Mouse (Mus musculus) layer of hippocampus, postnatal 14 days (tissue): ENCODE results near the gene Usp21. TPM values are rescaled to one million over a fixed set of nuclear protein-coding genes. Genes with fewer than 3 reads are reported as not detected.
"Not testable (repeated sequence)": the region's sequence is repeated elsewhere in the genome, so short reads cannot be mapped to it uniquely, and the experiment has no call there.

ENCODE experiments used
- DNase-seq, 2 experiments: peaks; one replicate each; pipeline ENCODE4 v3.0.0; 2021 to 2022; ENCODE audit warnings: low spot score in 2 of 2, mixed read lengths in 1 of 2
- long read RNA-seq, 2 experiments: library from polyadenylated mRNA; stranded (forward); transcript quantifications; one replicate each; pipeline ENCODE4 v2.0.0; 2021
- total RNA-seq, 2 experiments: library from RNA; stranded (reverse); gene quantifications; 2 replicates each; pipeline ENCODE4 v1.2.3; 2021

The Usp21 gene
- total RNA-seq = 10 to 100 TPM; 49.2 to 53.6 TPM
- long read RNA-seq, experiment 1, transcript Usp21-201 (13 exons, 2,219 nt) = major isoform, 22 of 35 reads
- long read RNA-seq, experiment 1, partial matches to known transcripts = 2 of 35 reads
- long read RNA-seq, experiment 1, other reads (novel, unspliced or antisense) = 6 of 35 reads
- long read RNA-seq, experiment 2, transcript Usp21-211 (2 exons, 2,706 nt) = minor isoform, 8 of 57 reads
- long read RNA-seq, experiment 2, transcript Usp21-201 (13 exons, 2,219 nt) = major isoform, 40 of 57 reads
- long read RNA-seq, experiment 2, partial matches to known transcripts = 2 of 57 reads
- long read RNA-seq, experiment 2, other reads (novel, unspliced or antisense) = 7 of 57 reads

DNA sequence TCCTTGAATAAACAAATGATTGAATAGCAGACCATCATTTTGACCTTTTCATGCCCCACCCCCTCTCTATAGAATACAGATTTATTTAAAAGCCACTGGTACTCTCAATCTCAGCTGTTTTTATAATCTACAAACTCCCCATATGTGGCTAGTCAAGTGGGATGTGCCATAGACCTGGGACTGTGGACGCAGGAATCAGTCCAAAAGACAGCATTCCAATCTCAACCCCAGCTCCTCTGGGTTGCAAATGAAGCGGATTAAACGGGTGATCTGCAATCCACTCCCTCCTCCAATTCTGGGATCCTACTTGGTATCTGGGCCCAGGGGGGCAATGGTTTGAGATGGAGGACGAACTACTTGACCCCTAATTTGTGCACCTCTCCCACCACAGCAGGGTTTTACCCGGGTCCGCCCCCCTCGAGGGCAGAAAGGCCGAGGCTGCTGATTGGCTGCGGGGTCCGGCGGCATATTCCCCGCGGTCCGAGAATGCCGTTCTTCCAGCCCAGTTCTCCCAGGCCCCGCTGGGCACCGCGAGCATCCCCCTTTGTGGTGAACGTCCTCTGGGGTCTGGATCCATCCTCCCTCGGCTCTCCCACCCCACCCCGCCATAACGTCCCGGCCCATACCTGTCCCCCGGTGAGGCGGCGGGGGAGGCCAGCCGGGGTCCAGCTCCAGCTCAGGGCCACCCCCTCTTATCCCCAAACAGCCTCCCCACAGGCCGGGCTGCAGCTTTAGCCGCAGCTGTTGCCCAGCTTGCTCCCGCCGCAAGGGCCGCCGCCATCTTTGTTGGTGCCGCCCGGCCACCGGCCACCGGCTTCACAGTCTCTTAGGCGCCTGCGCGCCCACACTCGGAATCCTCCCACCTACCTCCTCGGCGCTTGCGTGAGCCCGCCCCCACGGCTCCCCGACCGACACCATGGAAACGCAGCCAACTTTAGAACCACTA, at the start of gene Usp21:
Usp21 (minus strand) TSS at position 856 of the 946 bp plus-strand sequence.
- peak; percentile 92 to 96 for DNase-seq

GRCm38 (mm10) chr1:171330216-171330560, 42.4 kb upstream of the Usp21 start:
- DNase-seq = no peak

DNA sequence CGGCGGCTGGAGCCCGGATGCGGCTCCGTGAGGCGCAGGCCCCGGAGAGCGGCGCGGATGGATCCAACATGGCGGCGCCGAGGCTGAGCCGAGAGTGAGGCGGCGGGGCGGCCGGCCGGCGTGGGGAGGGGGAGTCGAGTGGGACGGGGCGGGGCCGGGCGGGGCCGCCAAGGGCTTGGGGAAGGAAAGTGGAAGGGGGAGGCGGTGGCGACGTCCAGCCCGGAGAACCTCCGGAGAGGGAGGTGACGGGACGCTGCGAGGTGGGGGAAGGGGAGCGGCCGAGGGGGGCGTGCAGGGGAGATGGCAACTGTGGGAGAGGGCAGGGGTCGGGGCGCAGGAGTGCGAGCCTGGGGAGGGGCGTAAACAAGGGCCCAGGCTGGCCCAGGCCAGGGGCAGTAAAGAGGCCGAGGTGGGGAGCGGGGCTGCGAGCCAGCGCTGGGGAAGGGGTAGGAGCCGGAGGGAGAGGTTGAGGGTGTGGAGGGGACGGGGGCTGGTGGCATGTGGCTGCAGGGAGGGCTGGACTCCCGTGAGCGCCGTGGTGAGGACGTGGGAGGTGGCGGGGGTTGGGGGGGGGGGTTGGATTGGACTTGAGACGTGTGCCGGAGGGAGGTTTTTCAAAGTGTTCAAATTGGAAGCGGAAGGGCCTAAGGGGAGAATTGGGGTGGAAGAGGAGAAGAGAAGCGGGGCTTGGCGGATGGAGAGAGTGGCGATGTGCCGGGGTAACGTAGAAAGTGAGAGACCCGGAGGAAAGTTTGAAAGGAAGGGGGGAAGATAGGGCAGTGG, 41.8 kb upstream of the Usp21 start:
- DNase-seq = peak in 1 of 2 experiments; percentile 31

DNA sequence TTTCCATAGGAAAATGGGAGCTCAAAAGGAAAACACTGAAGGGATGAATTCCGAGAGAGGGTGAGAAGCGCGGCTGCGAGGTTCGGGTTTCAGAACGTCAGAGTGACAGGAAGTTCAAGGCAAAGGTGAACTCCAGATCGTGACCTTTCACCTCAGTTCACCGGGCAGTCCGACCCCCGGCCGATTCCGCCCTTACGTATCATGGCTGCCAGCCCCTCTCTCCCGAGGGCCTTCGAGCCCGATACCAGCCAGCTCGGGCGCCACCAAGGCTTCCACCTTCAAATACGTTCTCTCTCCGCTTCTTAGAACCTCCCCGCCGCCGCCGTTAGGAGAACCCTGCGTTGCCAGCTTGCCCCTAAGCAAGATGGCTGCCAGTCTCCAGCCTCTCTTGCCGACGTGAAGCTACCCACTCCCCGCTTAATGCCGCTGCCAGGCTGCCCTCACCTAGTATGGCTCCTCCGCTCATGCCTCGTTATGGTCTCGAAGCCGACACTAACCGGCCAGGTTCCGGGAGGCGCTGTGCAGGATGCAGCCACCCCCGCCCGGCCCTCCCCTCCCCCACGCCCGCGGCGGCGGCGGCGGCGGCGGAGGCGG, 41.1 kb upstream of the Usp21 start, which contains the start of gene Dedd:
Dedd (plus strand) TSS at position 307 of the 594 bp plus-strand sequence.
- peak; percentile 95 to 97 for DNase-seq

DNA sequence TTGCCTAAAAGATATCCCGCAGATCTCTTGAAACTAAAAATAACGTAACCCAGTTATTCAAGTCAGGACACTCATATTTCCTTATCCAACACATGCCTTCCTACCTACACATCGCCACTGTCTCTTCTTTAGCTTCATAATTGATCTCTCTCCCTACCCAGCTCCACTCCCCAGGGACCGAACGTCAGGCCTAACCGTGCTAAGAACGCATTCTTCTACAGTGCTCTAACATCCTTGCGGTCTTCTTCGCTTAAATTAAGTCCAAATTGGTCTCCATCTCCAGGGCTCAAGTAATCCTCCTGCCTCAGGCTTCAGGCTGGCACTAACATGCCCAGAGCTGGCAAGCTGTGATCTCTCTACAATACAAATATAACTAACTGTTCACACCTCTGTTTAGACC, 40.5 kb upstream of the Usp21 start:
- DNase-seq = no peak

- not testable (repeated sequence) for DNase-seq
These were observed 38.8 kb upstream of the Usp21 start for GRCm38 (mm10) chr1:171326588-171326987.

DNA sequence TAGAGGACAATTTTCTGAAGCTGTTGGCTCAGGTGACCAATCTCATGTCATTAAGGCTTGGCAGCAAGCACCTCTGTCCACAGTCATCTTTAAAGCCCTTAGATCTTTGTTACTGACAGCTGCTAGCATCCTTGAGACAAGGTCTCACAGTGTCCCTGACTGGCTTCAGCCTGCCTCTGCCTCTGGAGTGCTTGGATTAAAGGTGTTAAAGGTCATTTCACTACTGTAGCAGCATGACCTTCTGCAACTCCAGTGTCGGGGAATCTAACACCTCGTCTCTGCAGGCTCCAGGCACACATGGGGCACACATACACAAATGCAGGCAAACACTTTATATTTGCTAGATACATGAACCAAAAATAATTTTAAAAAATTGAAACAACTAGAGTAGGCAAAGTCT, 37.8 kb upstream of the Usp21 start:
- no peak for DNase-seq

GRCm38 (mm10) chr1:171322012-171322411, 34.2 kb upstream of the Usp21 start:
- no peak for DNase-seq

DNA sequence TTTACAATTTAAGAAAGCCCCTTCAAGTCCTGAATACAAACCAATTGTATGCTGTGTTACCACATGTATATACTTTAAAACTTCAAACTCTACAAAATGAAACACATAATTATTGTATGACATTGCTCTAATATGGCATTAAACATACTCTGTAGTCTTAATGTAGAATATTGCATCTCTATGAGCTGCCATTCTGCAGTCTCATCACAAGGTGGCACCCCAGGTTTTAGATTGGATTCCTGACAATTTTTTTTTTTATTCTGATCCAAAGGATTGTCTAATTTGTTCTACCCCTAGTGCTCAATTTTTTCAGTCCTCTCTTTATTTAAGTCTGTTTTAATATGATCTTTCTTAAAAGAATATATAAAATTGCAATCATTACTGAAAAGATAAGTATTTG, 33.6 kb upstream of the Usp21 start:
- DNase-seq = no peak

GRCm38 (mm10) chr1:171320151-171320550, 32.4 kb upstream of the Usp21 start:
- no peak for DNase-seq

DNA sequence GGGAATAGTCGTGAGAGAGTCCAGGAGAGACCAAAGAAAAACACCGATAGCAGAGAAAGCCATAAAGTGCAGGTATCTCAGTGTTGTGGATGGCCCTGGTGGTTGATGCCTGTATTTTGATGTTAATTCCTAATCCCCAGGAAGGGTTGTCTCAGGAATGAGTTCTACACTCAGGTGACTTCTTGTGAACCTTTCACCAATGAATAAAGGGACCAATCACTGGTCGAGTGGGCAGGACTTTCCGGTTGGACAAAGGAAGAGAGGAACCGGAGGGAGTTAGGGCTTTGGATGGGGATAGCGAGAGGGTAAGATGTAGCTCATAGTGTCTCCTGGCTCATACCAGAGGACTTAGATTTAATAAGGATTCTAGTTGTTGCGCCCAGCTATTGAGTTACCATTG, 32.0 kb upstream of the Usp21 start:
- no peak for DNase-seq

DNA sequence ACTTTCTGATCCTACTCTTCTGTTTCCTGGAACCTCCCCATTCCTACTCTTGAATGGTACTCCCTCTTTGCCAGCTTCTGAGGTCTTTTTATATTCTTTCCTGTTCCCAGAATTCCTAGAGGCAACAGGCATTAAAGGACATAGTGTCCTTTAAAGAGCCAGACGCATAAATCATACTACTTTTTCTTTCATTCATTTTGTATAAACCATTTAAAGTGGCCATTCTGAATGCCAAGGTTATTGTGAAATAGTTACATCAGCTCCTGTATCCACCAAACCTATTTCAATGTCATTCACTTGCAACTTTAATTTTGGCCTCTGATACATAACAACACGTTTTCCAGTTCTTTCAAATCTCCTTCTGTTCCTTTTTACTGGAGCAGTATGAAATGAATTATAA, 21.5 kb upstream of the Usp21 start:
- no peak for DNase-seq

- DNase-seq = not testable (repeated sequence)
These were observed 18.4 kb upstream of the Usp21 start for GRCm38 (mm10) chr1:171306157-171306556.

- no peak for DNase-seq
These were observed 10.4 kb upstream of the Usp21 start for GRCm38 (mm10) chr1:171298226-171298625.

DNA sequence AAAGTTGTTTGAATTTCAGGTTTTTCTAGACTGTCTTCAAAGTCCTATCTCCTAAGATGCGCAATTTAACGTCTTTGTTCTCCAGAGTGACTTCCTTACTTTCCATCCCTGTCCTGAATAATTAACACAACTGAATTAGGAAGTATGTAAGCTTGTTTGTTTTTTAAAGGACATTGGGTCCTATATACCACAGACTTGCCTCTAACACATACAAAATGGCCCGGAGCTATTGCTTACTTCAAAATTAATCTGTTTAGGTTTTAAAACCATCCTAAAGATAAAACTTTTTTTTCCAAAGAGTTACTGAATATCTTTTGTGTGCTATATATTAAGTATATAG, 7.2 kb upstream of the Usp21 start:
- no peak for DNase-seq

- DNase-seq = peak; percentile 88 to 91
These were observed 6.7 kb upstream of the Usp21 start, which contains the start of gene Ufc1 for GRCm38 (mm10) chr1:171294298-171295062. Gene Ufc1, minus strand, starts transcription at chr1:171295024.

DNA sequence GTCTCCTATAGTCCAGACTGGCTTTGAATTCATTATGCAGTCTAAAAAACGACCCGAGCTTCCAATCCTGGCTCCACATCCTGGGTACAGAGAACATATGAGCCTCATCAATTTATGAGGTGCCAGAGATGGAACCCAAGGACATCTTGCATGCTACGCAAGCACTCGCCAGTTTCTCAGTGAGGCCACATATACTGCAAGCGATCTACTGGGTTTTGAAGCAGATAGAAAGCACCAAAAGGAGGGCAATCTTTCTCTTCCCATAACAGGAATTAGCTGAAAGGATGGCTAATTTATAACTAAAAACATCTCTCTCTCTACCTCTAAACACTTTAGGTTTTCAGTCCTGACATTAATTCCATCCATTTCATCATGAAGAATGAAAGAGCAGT, 6.1 kb upstream of the Usp21 start:
- DNase-seq = no peak

DNA sequence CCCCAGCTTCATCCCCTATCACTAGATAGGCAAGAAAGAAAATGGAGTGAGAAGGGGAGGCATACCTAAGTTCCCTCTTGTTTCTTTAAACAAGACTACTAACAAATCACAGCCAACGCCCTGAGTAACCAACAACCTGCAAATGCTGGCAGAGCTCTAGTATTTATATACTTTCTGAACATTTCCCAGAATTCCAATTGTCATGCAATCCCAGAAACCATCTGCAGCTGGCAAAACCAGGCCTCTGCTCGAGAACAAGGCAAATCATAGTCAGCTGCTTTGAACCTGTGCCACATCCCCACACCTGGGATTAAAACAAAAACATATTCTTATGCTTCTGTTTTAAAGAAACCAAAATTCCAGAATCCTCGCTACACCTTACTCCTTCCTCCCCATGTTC, 5.6 kb upstream of the Usp21 start:
- no peak for DNase-seq

DNA sequence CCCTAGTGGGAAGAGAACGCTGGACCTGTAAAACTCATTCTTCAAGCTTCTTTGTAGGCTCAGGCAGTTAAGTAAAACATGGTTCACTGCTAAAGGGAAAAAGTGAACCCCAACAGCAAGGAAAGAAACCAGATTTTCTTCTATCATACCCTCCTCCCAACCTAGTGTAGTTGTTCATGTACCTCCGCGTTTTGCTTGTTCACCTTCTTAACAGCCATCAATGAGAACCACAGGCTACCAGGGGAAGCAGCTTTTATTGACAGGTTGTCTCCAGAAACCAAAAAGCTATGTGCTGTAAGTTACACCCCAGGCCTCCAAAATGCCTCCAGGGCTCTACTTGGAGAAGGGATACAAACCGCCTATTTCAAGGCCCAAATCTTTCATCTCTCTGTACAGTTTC, 537 bp upstream of the Usp21 start:
- DNase-seq = no peak

- DNase-seq = no peak
These were observed 1.3 kb downstream of the Usp21 start for GRCm38 (mm10) chr1:171286517-171286916.
